Mouse (Mus musculus): ENCODE results near the gene Ugt1a2. TPM values are rescaled to one million over a fixed set of nuclear protein-coding genes. Genes with fewer than 3 reads are reported as not detected.

Gene Ugt1a2
- 0.71 TPM for polyA plus RNA-seq (2014; fragmentation: Illumina TruSeq; extraction: RNeasy Lipid Tissue Mini Kit (QIAGEN cat#74804))

DNA sequence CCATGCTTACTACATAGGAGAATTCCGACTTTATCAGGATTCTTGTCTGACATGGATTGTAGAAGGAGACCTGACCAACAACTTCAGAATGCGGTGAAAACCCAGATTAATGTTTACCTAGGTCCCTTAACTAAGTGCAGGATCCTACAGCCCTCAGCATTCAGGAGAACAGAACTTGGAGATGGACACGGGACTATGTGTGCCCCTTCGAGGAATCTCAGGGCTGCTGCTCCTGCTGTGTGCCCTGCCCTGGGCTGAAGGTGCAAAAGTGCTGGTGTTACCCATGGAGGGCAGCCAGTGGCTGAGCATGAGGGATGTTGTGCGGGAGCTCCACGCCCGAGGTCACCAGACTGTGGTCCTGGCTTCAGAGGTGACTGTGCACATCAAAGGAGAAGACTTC, at the start of gene Ugt1a2:
Gene Ugt1a2, plus strand, starts transcription at position 146 of the 400 bp plus-strand sequence.

DNA sequence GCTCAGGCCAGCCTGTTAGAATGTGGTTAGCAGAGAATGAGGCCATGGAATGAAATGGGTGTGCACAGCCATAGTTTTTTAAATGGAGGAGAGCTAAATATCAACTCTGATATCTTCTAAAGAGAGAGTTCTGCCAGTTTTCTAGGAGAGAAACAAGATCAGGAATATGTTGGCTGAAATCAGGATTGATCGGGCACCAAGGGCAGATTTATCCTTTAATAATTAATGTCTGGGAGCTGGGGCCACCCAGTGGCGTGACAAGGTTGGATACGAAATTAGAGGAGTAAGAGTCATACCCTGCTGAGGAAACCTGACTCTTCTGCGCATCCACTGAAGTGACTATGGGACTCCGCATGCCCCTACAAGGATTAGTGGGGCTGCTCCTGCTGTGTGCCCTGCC, 34.7 kb upstream of the Ugt1a2 start, which contains the start of gene Ugt1a5:
Gene Ugt1a5, plus strand, starts transcription at position 302 of the 400 bp plus-strand sequence.

DNA sequence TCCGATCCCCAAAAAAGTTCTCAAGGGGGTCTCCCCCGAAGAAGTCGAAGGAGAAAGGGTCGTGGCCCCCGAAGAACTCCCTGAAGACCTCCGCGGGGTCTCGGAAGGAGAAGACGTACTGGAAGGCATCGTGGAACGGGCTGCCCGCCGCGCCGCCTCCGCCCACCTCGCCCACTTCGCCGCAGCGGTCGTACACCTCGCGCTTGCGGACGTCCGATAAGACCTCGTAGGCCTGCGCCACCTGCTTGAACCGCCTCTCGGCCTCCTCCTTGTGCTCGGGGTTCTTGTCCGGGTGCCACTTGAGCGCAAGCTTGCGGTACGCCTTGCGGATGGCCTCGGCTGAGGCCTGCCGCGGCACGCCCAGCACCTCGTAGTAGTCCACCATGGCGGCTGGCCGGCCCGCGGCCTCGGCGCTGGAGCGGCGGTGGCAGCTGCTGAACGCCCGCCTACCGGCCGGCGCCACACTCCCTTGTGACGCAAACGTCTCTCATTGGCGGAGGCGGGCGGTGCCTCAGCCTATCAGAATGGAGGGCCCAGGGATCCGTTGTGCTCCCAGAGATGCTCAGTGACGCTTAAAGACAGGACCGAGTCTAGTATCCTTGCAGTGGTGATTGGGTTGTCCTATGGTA, 5.0 kb downstream of the Ugt1a2 start, which contains the start of gene Dnajb3:
Gene Dnajb3, minus strand, starts transcription at position 489 of the 629 bp plus-strand sequence.

DNA sequence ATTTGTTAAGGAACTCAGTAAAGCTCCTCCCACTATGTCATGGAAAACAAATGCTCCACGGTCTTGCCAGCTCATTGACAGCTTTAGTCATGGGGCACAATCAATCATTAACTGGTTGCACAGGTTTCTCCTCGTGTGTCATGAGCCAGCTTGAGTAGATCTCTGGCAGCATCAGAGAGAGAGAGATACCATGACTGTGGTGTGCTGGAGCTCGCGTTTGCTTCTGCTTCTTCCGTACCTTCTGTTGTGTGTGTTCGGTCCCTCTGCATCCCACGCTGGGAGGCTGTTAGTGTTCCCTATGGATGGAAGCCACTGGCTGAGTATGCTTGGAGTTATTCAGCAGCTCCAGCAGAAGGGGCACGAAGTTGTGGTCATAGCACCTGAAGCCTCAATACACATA, 11.4 kb downstream of the Ugt1a2 start, which contains the start of gene Ugt1a1:
Gene Ugt1a1, plus strand, starts transcription at position 148 of the 400 bp plus-strand sequence.

DNA sequence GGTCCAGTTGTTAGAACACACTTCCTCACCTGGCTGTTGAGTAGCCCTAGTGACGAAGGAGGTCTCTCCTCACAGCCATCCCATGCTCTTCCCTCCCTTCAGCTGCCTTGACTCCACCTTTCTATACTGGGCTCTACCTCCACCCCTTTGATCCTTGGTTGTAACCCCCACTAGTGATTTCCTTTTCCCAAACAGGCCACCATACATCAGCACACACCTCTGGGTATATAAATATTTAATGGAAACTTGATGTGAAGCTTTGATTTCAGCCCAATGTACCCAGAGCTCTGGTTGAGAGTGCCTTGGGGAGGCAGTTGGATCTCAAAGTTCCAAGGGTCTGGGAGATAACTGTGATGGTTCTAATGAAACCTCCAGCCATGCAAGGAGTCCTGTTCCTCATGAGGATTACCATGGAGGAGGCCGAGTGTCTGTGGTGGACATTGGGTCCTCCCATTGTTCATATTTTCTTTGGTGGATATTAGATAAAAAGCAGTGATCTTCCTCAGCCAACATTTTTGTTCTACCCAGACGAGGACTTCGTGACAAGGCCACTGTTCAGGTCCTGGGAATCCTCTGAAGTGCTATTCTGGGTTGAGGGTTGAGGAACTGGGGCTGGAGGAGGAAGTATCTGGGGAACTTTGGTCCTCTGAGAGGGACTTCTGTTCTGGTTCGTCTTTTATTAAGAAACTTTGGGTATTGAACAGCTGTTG, 26.4 kb downstream of the Ugt1a2 start, which contains the start of gene Mroh2a:
Gene Mroh2a, plus strand, starts transcription at position 317 of the 710 bp plus-strand sequence.

Other genes starting within 250 kb of the Ugt1a2 start
- 51.1 TPM for gene Usp40, start 192.1 kb upstream of the Ugt1a2 start, polyA plus RNA-seq (2014; fragmentation: Illumina TruSeq; extraction: RNeasy Lipid Tissue Mini Kit (QIAGEN cat#74804))
- not detected for gene Ugt1a10, start 145.2 kb upstream of the Ugt1a2 start, polyA plus RNA-seq (2014; fragmentation: Illumina TruSeq; extraction: RNeasy Lipid Tissue Mini Kit (QIAGEN cat#74804))
- gene Ugt1a9, start 129.8 kb upstream of the Ugt1a2 start, polyA plus RNA-seq (2014; fragmentation: Illumina TruSeq; extraction: RNeasy Lipid Tissue Mini Kit (QIAGEN cat#74804)): not detected
- gene Ugt1a8, start 112.8 kb upstream of the Ugt1a2 start, polyA plus RNA-seq (2014; fragmentation: Illumina TruSeq; extraction: RNeasy Lipid Tissue Mini Kit (QIAGEN cat#74804)): not detected
- 24.8 TPM for gene Ugt1a7c, start 105.5 kb upstream of the Ugt1a2 start, polyA plus RNA-seq (2014; fragmentation: Illumina TruSeq; extraction: RNeasy Lipid Tissue Mini Kit (QIAGEN cat#74804))
- gene Ugt1a6b, start 97.3 kb upstream of the Ugt1a2 start, polyA plus RNA-seq (2014; fragmentation: Illumina TruSeq; extraction: RNeasy Lipid Tissue Mini Kit (QIAGEN cat#74804)): 1.1 TPM
- gene Ugt1a6a, start 65.8 kb upstream of the Ugt1a2 start, polyA plus RNA-seq (2014; fragmentation: Illumina TruSeq; extraction: RNeasy Lipid Tissue Mini Kit (QIAGEN cat#74804)): 28.6 TPM
- not detected for gene Ugt1a5, start 34.6 kb upstream of the Ugt1a2 start, polyA plus RNA-seq (2014; fragmentation: Illumina TruSeq; extraction: RNeasy Lipid Tissue Mini Kit (QIAGEN cat#74804))
- gene Dnajb3, start 5.2 kb downstream of the Ugt1a2 start, polyA plus RNA-seq (2014; fragmentation: Illumina TruSeq; extraction: RNeasy Lipid Tissue Mini Kit (QIAGEN cat#74804)): 3.4 TPM
- gene Ugt1a1, start 11.4 kb downstream of the Ugt1a2 start, polyA plus RNA-seq (2014; fragmentation: Illumina TruSeq; extraction: RNeasy Lipid Tissue Mini Kit (QIAGEN cat#74804)): 10.1 TPM
- gene Mroh2a, start 26.4 kb downstream of the Ugt1a2 start, polyA plus RNA-seq (2014; fragmentation: Illumina TruSeq; extraction: RNeasy Lipid Tissue Mini Kit (QIAGEN cat#74804)): 0.31 TPM
- gene Hjurp, start 77.0 kb downstream of the Ugt1a2 start, polyA plus RNA-seq (2014; fragmentation: Illumina TruSeq; extraction: RNeasy Lipid Tissue Mini Kit (QIAGEN cat#74804)): 88.9 TPM
- not detected for gene Trpm8, start 77.1 kb downstream of the Ugt1a2 start, polyA plus RNA-seq (2014; fragmentation: Illumina TruSeq; extraction: RNeasy Lipid Tissue Mini Kit (QIAGEN cat#74804))
- gene Spp2, start 206.4 kb downstream of the Ugt1a2 start, polyA plus RNA-seq (2014; fragmentation: Illumina TruSeq; extraction: RNeasy Lipid Tissue Mini Kit (QIAGEN cat#74804)): not detected

All from ovary, adult 10 weeks (tissue).